Mouse (Mus musculus) bone marrow, adult 2 months (tissue): Measurements from ENCODE around the gene Pmch. TPM values are rescaled to one million over a fixed set of nuclear protein-coding genes. Genes with fewer than 3 reads are reported as not detected.

Experiments
- H3K27ac ChIP-seq: fragments of 200-500 bp; 2 replicates; pipeline ENCODE4 v1.5.1; 2012; ENCODE audit warnings: low read depth, mild to moderate bottlenecking, control low read depth, inconsistent platforms, low read length; ENCODE audit not compliant: control insufficient read depth, poor library complexity, insufficient read depth
- H3K4me1 ChIP-seq: fragments of 200-500 bp; 2 replicates; pipeline ENCODE4 v1.6.1; 2011; ENCODE audit warnings: low read length; ENCODE audit not compliant: control insufficient read depth, insufficient read depth
- H3K4me3 ChIP-seq: fragments of 200-500 bp; replicated peaks from 2 replicates; pipeline ENCODE3; 2011; ENCODE audit warnings: mild to moderate bottlenecking, low read depth, low read length, control low read depth; ENCODE audit not compliant: control insufficient read depth
- CTCF ChIP-seq: fragments of 200-500 bp; IDR thresholded peaks from 2 replicates; pipeline ENCODE4 v1.5.1; 2011; ENCODE audit warnings: low read length, control low read depth; ENCODE audit not compliant: control insufficient read depth, insufficient read depth
- POLR2A ChIP-seq: fragments of 200-500 bp; IDR thresholded peaks from 2 replicates; pipeline ENCODE4 v1.6.1; 2011; ENCODE audit warnings: low read depth, mild to moderate bottlenecking, control low read depth, low read length, borderline replicate concordance; ENCODE audit not compliant: control insufficient read depth
- WGBS: fragments of 180-500 bp; shearing (Covaris S2); methylation state at CpG from one replicate; pipeline ENCODE4 v1.1.7; 2018; 5-methylcytosine and 5-hydroxymethylcytosine counted together
- polyA plus RNA-seq: library from polyadenylated mRNA; stranded (reverse); fragments of >200 nt; gene quantifications from 2 replicates; pipeline ENCODE4 v1.2.4, GENCODE M21; 2011; ENCODE audit warnings: low replicate concordance; ENCODE audit not compliant: missing spikeins, insufficient read depth, insufficient read length

The Pmch gene
- polyA plus RNA-seq, 1 experiment, result not detected

GRCm38 (mm10) chr10:88106169-88106568, 15.3 kb downstream of the Pmch start:
- TF ChIP-seq POLR2A (no peak), CTCF (no peak)
- Histone ChIP-seq H3K4me1 (no peaks in the 10 kb centered on the region), H3K4me3 (no peak overlapping the region), H3K27ac (no peak overlapping the region)
- WGBS, result 93% methylated on average over 2 of the region's 2 CpGs

GRCm38 (mm10) chr10:88113290-88113689, 22.4 kb downstream of the Pmch start:
- H3K4me1 ChIP-seq, result no peaks in the 10 kb centered on the region
- TF ChIP-seq POLR2A (no peak), CTCF (no peak)
- no peak overlapping the region for H3K4me3 ChIP-seq
- WGBS, result 87% methylated on average over 2 of the region's 2 CpGs
- H3K27ac ChIP-seq, result no peak overlapping the region

- Histone ChIP-seq H3K4me3 (no peak overlapping the region), H3K4me1 (no peaks in the 10 kb centered on the region), H3K27ac (no peak overlapping the region)
- TF ChIP-seq POLR2A, result no peak
- TF ChIP-seq CTCF, result no peak
These were observed 28.8 kb downstream of the Pmch start for GRCm38 (mm10) chr10:88119721-88120120.

- no peak for TF ChIP-seq POLR2A
- TF ChIP-seq CTCF, result no peak
- WGBS, result 95% methylated on average over 16 of the region's 16 CpGs
- no peak overlapping the region for H3K4me3 ChIP-seq
These were observed 44.8 kb downstream of the Pmch start for GRCm38 (mm10) chr10:88135630-88136029.

More at GRCm38 (mm10) chr10:88135630-88136029, 44.8 kb downstream of the Pmch start:
- Histone ChIP-seq H3K4me1 (no peaks in the 10 kb centered on the region), H3K27ac (no peak overlapping the region)

Other genes starting within 250 kb of the Pmch start
- gene Igf1, start 232.8 kb upstream of the Pmch start, polyA plus RNA-seq, result 9.8 and 21.7 TPM in 2 replicates
- gene Parpbp, start 55.9 kb downstream of the Pmch start, polyA plus RNA-seq, result 5.6 and 9.2 TPM in 2 replicates
- gene Nup37, start 55.9 kb downstream of the Pmch start, polyA plus RNA-seq, result 5.9 and 24.0 TPM in 2 replicates
- 10.6 and 23.3 TPM in 2 replicates for gene Washc3, start 110.0 kb downstream of the Pmch start, polyA plus RNA-seq